Mouse (Mus musculus): ENCODE measurements around the gene Rfng.

DNA sequence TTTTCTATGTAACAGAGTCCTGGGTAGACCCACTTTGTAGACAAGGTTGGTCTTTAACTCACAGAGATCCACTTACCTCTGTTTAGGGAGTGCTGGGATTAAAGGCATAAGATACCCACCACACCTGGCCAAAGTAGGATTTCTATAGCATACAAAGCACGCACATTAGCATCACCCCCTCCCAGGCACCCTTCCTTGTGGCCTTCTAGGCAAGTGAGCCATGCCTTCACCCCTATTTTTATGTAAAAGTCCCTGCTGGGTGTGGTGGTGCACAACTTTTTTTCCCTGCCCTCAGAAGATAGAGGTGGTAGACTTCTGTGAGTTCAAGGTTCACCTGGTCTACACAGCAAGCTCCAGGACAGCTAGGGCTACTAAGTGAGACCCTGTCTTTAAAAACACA, 4.1 kb downstream of the Rfng start:
- TF ChIP-seq GATA1 (IDR thresholded peaks at IDR 0.05; ENCODE audit: borderline replicate concordance, low read length) (no peak), FLI1 (IDR thresholded peaks at IDR 0.05; ENCODE audit: low read length) (no peak)

All from megakaryocyte, embryonic 14.5 days (primary cell).